In genomic region chr9:71857926-71858325, GRCm38 (mm10) we compare ENCODE assay signal across 13 mouse cellular contexts.
DNase-seq lines count a peak whose midpoint lies in the region.
"Had no signal": no experiment of that assay in that cellular context is flagged by ENCODE, and none has a peak within 500 bp of the region (broad histone marks: within the 10 kb centered on the region; RNA-seq: fewer than 3 reads in every experiment).

No protein-coding gene starts in this region.

- DNase-seq in cerebellum, adult 9-10 months: peak; percentile 73
- no peak for DNase-seq in cerebellum, postnatal 36 days
- DNase-seq in brain, adult 2 months (ENCODE audit: low read depth, low spot score): peak; percentile 74
- no peak for DNase-seq in testis, postnatal 10 days (ENCODE audit: low spot score)
- DNase-seq: adrenal gland, adult 2 months; adrenal gland, adult 8-10 months; adrenal gland, postnatal 10 days; adrenal gland, postnatal 14 days; adrenal gland, postnatal 25 days; adrenal gland, postnatal 36 days; B cell, adult 2 months; cerebellum, adult 11 months; cerebellum, adult 11-12 months had no signal

Comparison
In these comparisons a context has a peak if more than half of its experiments do, and no peak if none do; other contexts are left out.
1. DNase-seq: peak in cerebellum, adult 9-10 months (single experiment) and brain, adult 2 months (single experiment); none in cerebellum, postnatal 36 days (0 of 2) and testis, postnatal 10 days (single experiment).